Mouse (Mus musculus): Measurements from ENCODE around the gene Ubb.

DNA sequence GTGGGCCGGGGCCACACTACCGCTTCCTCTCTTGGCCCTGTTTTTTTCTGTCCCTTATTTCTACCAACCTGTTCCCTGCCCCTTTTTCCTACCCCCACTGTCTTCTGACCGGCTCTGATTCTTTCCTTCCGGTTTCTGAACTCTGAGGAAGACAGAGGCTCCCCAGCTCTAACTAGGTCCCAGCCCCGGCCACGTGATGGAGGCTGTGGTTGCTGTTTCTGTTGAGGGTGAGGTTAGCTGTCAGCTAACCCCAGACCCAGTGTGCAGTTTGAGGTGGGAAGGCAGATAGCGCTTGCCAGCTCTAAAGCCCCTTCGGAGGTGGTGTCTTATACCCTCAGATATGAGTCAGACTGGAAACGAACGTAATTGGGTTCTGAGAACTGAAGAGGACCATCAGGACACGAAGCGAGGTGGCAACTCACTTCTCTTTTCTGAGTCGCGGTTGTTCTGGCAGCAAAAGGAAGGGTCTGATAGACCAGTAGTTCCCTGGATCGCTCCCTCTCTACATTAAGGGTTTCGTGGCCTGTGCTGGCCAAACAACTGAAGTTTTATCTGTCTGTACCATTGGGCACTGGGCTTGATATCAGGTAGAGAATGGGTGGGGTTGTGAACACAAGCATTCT is 25.7 kb downstream of the Ubb start:
- TF ChIP-seq CTCF (IDR thresholded peaks at IDR 0.05; ENCODE audit: low read depth) (no peak), EP300 (optimal IDR thresholded peaks at IDR 0.05) (no peak)
